Mouse (Mus musculus) cerebellum, adult 9-11 months (tissue): ENCODE measurements around the gene Cox7a1.
"Not testable (repeated sequence)": the region's sequence is repeated elsewhere in the genome, so short reads cannot be mapped to it uniquely, and the experiment has no call there.

Source experiments
- DNase-seq: peaks from one replicate; pipeline ENCODE4 v3.0.0; 2022

The Cox7a1 gene

GRCm38 (mm10) chr7:30183879-30184289 is at the start of gene Cox7a1:
Gene Cox7a1 (plus strand): TSS chr7:30184144.
- peak; percentile 78 for DNase-seq

- no peak for DNase-seq
Measured at GRCm38 (mm10) chr7:30136826-30137225, 47.1 kb upstream of the Cox7a1 start.

DNA sequence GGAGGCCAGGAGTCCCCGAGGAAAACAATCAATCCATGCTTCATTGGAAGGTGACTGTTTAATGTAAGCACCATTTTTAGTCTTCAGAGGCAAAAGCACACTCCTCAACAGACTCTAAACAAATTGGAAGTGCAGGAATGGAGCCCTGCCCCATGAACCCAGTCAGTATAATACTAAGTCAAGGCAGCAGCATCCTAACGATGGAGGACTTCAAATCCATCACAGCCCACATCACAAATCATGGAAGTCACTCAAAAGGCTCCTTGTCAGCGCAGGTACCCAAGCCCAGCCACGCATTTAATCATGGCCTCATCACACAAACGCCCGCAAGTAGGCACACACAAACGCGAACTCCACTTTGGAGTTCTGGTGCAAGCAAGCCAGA is 40.8 kb upstream of the Cox7a1 start:
- DNase-seq = no peak

GRCm38 (mm10) chr7:30143555-30144209 is 40.3 kb upstream of the Cox7a1 start:
- DNase-seq = peak; percentile 66

- no peak for DNase-seq
Measured at GRCm38 (mm10) chr7:30147011-30147410, 36.9 kb upstream of the Cox7a1 start.

DNA sequence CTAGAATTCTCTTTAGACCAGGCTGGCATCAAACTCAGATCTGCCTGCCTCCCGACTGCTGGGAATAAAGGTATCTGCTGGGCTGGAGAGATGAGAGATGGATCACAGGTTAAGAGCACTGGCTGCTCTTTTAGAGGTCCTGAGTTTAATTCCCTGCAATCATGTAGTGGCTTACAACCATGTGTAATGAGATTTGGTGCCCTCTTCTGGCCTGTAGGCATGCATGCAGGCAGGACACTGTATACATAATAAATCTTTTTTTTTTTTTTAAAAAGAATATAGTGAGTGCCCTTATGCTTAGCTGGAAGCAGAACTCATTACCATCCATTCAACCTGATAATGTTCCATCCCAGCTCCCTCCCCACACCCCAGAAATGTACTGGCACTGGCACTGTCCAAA is 29.9 kb upstream of the Cox7a1 start:
- DNase-seq = no peak

DNA sequence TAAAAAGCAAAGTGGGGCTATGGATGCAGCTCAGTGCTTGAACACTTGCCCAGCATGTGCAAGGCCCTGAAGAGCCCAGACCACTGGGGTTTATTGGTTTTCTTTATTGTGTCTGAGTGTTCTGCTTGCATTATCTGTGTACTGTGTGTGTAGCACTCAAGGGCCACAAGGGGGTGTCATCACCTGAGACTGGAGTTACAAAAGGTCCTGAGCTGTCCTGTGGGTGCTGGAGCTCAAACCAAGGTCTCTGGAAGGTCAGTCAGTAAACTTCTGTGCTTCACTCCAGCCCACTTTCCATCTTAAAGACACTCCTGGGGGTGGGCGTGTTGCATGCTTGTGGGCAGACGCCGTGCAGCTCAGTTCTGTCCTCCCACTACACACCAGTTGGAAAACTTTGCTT is 28.4 kb upstream of the Cox7a1 start:
- DNase-seq = no peak

GRCm38 (mm10) chr7:30163113-30163512 is 20.8 kb upstream of the Cox7a1 start:
- no peak for DNase-seq

DNA sequence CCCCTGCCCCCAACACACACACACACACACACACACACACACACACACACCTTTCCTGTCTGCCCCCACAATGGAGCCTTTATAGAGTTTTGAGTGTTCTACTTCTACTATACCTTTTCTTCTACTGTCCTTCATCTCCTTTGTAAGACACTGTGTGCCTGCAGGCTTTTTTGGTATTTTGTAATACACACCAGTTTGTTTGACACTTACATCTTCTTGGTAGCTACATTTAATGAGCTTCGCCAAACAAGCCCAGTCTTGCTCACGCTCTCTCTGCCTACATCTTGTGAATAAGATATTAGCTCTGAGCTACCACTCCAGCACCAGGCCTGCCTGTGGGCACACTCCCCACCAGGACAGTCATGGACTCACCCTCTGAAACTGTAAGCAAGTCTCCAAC is 19.2 kb upstream of the Cox7a1 start:
- DNase-seq = no peak

DNA sequence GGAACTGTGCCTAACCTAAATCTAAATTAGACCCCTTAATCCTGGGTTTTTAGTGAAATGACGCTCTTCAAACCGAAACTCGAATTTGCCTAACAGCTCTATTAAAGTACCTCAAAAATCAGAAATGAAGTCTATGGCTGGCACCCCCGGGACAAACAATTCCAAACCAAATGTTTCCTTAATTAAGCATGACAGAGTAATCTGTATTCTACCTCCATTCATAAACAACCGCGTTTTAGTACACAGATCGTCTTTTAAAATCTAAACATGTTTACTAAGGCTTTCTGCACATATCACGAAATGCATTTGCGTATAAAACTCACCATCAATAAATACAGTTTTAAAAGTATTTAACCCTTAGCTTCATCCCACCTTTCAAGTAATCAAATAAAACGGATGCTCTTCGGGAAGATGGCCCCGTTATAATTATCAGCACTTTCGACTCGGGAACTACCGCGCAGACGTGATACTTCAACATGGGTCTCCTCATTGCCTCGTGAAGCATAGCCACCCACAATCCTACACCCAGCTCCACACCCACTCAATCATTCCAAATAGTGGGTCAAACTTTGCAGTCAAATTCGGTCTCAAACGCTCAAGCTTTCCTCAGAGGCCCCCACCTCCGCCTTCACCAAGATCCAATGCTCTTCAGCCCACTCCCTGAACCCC is 14.9 kb upstream of the Cox7a1 start:
- DNase-seq = no peak

- DNase-seq = peak; percentile 95
Measured at GRCm38 (mm10) chr7:30169583-30170282, 14.2 kb upstream of the Cox7a1 start, which contains the start of gene Zfp146. Gene Zfp146 (minus strand): TSS chr7:30169750.

DNA sequence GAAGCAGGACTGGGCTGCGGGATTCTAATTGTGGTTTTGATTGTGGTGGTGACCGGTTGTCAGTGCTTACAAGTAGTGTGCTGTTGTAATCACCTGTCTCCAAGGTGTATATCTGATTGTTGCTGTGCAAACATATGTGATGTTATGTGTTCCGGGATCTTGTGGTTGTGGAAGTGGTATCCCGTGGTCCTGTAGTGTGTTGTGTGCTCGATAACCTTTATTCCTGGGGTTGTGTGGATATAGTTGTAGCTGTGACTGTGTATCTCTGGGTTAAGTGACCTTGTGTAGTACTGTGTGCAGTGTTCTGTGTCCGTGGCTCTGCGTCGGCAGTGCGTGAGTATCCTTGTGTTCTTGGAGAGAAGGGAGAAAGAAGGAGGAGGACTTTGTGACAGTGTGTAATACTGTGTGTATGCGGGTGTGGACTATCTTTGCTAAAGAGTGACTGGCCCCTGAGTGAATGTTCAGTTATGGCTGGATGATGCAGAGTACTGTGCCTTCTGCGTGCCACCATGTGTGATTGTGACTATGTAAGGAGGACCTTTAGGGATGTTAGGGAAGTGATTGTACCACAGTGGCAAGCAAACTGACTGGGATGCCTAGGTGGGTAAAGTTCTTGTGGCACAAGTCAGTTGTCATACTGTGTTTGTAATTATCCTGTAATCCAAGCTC is 13.5 kb upstream of the Cox7a1 start:
- DNase-seq = no peak

DNA sequence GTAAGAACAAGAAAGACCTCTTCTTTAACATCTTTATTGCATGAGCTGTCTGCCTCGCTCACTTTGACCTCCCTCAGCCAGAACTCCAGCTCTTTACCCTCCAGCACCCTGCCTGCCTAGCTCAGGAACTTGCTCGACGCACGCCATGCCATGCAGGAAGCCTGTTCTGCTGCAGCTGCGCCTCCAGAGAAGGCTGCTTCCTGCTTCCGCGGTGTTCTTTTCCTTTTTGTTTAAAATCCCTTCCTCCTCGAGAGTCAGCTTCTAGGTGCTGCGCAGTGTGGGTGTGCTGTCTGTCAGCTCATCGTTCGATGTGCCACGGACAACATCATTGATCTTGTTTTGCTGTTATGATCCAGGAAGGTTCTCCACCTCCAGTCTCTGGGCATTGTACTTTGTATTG is 7.5 kb upstream of the Cox7a1 start:
- no peak for DNase-seq

DNA sequence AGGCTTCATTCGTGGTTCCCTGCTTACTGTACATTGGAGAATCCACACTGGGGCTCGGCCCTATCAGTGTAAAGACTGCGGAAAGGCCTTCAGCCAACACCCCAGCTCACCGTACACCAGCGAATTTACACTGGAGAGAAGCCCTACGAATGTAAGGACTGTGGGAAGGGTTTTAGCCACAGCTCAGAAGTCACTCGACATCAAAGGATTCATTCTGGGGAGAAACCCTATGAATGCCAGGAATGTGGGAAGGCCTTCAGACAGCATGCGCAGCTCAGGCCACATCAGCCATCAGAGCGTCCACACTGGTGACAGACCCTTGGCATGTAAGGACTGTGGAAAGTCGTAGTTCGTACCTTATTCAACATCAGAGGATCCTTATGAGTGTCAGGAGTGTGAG is 5.7 kb upstream of the Cox7a1 start:
- no peak for DNase-seq

DNA sequence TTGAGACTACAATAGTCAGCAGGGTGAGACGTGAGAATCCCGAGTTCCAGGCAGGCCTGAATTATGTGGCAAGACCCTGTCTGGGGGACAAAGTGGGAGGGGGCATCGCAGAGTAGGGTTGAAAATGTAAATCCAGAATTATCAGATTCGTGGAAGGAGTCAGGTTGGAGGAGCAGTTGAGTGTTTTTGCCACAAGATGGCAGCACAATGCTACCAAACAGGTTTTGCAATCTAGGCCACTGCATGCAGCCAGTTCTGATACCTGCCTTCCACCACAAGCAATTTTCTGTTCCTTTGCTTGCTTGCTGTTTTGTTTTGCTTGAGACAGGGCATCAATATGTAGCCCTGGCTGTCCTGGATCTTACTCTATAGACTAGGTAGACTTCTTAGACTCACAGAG is 2.6 kb upstream of the Cox7a1 start:
- DNase-seq = peak; percentile 78

DNA sequence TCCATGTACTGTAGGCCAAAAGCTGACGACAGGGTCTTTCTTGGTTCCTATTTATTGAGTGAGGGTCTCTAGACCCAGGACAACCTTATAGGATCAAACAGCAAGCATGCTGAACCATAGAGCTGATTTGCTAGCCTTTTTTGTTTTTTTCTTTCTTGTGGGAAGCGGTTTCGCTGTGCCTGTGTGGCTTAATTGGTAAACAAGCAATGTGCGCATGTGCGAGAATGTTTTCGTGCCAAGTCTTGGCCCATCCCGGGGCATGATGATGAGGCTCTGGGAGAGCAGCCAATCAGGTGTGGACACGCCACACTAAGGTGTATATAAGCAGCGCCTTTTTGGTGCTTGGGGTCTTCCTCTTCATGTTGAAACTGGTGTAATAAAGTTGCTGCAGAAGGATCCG is 2.0 kb upstream of the Cox7a1 start:
- DNase-seq = peak; percentile 59

DNA sequence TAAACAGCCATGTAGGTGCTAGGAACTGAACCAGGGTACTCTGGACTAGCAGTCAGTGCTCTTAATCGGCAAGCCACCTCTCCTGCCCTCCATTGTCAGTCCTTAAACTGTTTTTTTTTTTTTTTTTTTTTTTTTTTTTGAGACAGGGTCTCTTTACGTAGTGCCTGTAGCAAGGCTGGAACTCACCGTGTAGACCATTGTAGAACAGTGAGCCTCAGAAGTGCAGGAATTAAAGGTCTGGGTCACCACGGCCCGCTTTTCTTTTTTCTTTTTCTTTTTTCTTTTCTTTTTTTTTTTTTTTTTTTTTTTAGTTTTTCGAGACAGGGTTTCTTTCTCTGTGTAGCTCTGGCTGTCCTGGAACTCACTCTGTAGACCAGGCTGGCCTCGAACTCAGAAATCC is 755 bp upstream of the Cox7a1 start:
- not testable (repeated sequence) for DNase-seq

DNA sequence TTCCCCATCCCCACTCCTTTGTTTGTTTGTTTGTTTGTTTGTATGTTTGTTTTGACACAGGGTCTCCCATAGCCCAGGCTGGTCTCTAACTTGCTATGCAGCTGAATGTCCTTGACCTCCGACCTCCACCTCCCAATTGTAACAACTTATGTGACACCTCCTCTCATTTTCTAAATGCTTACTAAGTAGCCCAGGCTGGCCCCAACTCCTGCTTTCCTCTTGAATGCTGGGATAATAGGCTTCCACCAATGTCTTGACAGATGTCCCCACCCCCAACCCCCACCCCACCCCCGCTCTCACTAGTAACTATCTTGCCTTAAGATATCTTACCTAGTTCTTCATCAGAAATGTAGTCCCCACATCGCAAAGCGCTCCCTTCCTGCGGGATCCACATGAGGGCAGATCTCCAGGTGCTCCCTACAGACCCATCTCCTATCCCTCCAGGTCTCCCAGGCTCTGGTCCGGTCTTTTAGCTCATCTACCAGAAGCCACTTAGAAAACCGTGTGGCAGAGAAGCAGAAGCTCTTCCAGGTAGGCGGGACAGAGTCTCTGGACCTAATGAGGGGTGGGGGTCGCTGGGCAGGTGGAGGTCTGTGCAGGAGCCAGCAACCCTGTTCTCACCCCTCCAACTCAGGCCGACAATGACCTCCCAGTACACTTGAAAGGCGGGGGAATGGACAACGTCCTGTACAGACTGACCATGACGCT is 851 bp downstream of the Cox7a1 start:
- DNase-seq = no peak

- DNase-seq = no peak
Measured at GRCm38 (mm10) chr7:30188344-30189115, 4.6 kb downstream of the Cox7a1 start.

DNA sequence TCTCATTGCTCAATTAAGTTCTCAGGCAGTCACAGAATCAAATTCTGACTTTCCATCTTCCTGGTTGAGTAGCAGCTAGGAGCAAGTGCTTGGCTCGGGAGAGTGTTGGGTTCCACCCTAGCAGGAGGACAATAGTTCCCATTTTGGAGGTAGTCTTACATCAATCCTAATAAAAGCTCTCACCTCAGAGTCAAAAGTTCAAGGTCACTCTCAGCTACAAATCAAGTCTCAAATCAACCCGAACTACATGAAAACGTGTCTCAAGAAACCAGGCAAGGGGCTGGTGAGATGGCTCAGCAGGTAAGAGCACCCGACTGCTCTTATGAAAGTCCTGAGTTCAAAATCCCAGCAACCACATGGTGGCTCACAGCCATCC is 5.2 kb downstream of the Cox7a1 start:
- no peak for DNase-seq

DNA sequence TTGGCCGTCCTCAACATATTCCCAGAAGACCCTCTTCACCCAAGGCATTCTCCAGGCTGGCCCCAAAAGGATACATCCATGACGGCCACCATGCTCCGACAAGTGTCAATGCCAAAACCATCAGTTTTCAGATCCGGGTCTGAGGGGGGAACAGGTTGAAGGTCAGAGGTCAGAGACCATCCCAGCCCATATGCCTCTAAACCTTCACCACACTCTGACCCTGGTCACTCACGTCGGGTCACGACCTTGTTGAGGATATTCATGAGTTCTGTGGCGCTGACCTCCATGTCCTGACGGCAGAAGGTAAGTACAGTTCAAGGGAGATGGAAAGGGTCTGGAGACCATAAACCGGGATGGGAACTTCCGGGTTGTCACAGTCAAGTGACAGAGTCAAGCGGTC is 8.1 kb downstream of the Cox7a1 start:
- peak; percentile 50 for DNase-seq

DNA sequence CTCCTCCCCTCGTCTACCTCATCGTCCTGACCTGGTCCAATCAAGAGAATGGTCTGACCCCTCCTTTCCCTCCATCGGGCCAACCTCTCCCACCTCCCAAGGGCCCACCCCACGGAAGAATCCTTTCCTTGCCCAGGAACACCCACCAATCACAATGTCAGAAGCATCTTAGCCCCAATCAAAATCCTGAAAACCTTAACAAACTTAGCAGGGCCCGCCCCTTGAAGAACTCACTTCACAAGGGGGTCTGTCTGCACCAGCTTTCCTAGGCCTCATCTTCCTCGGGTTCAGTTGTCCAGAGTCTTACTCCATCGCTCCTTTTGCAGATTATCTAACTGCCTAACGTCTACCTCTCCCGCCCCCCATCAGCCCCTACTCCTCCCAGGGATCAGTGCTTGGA is 9.1 kb downstream of the Cox7a1 start:
- DNase-seq = peak; percentile 51
